Mouse (Mus musculus): Measurements from ENCODE around the gene Agr2. TPM values are rescaled to one million over a fixed set of nuclear protein-coding genes. Genes with fewer than 3 reads are reported as not detected.

The Agr2 gene
- polyA plus RNA-seq (2012; rRNA removed) = 0.24 TPM in 1 of 2 replicates, not detected in the other

DNA sequence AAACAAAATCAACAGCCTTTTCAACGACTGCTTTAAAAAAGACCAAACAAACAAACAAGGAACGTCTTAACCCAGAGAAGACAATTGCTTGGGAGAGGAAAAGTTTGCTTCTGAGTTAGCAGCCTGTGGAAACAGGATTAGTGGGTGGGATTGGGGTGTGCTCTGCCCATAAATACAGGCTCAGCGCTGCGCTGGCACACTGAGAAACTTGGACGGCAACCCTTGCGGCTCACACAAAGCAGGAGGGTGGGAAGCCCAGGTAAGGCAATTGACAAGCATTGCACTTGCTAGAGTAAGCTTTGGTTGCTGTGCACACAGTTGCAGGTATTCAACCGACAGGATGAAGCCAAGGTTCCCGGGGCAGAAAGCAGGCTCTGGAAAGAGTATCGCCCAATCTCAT, at the start of gene Agr2:
Gene Agr2, plus strand, starts transcription at position 197 of the 400 bp plus-strand sequence.
- Histone ChIP-seq H3K4me1 (ENCODE audit: control insufficient read depth, insufficient read depth, low read length) (no peaks in the 10 kb centered on the region), H3K27me3 (ENCODE audit: control insufficient read depth, insufficient read depth, low read length) (no peaks in the 10 kb centered on the region), H3K27ac (ENCODE audit: control insufficient read depth, insufficient read depth, low read depth, low read length) (no peak within 1 kb of the TSS), H3K4me3 (ENCODE audit: control insufficient read depth, low read depth, low read length) (no peak within 1 kb of the TSS), H3K36me3 (ENCODE audit: control insufficient read depth, insufficient read depth, low read length) (no peaks in the 10 kb centered on the region)
- TF ChIP-seq POLR2A (IDR thresholded peaks at IDR 0.05; ENCODE audit: control insufficient read depth, low read depth, low read length) (no peak), CTCF (IDR thresholded peaks at IDR 0.05; ENCODE audit: control insufficient read depth, insufficient read depth, insufficient replicate concordance, low read depth, low read length) (no peak)

DNA sequence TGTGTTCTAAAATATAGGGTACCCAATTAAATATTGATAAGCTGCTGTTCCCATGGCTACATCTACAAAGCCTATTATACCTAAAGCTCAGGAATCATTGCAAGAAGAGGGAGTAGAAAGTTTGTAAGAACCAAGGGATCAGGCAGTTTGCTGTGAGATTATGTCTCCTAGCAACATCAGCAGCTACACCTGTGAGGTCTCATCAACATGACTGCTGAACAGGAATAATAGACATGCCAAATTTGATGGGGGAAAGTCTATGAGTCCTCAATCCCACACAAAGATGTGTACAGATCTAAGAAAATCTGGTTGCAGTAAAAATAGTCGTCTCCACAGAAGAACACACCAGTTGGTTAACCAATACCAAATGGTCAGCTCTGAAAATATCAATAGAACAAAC, 41.0 kb upstream of the Agr2 start:
- no peaks in the 10 kb centered on the region for H3K36me3 ChIP-seq (ENCODE audit: control insufficient read depth, insufficient read depth, low read length)
- H3K27ac ChIP-seq (ENCODE audit: control insufficient read depth, insufficient read depth, low read depth, low read length) = no peak overlapping the region
- no peaks in the 10 kb centered on the region for H3K4me1 ChIP-seq (ENCODE audit: control insufficient read depth, insufficient read depth, low read length)
- no peak overlapping the region for H3K4me3 ChIP-seq (ENCODE audit: control insufficient read depth, low read depth, low read length)
- no peak for TF ChIP-seq CTCF (IDR thresholded peaks at IDR 0.05; ENCODE audit: control insufficient read depth, insufficient read depth, insufficient replicate concordance, low read depth, low read length)
- TF ChIP-seq POLR2A (IDR thresholded peaks at IDR 0.05; ENCODE audit: control insufficient read depth, low read depth, low read length) = no peak
- no peaks in the 10 kb centered on the region for H3K27me3 ChIP-seq (ENCODE audit: control insufficient read depth, insufficient read depth, low read length)

DNA sequence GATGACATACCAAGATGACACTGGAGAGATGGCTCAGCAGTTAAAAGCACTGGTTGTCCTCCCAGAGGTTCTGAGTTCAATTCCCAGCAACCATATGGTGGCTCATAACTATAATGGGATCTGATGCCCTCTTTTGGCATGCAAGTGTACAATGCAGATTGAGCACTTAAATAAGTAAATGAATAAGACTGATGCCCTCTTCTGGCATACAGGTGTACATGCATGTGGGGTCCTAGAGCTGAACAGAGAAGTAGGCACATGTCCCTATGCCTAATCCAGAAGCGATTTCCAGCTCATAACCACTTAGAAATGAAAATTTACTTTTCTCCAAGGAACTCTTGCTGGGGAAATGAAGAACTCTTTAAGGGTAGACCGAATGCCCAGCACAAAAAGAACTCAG, 35.5 kb upstream of the Agr2 start:
- TF ChIP-seq POLR2A (IDR thresholded peaks at IDR 0.05; ENCODE audit: control insufficient read depth, low read depth, low read length) (no peak), CTCF (IDR thresholded peaks at IDR 0.05; ENCODE audit: control insufficient read depth, insufficient read depth, insufficient replicate concordance, low read depth, low read length) (no peak)
- Histone ChIP-seq H3K4me3 (ENCODE audit: control insufficient read depth, low read depth, low read length) (no peak overlapping the region), H3K4me1 (ENCODE audit: control insufficient read depth, insufficient read depth, low read length) (no peaks in the 10 kb centered on the region), H3K27ac (ENCODE audit: control insufficient read depth, insufficient read depth, low read depth, low read length) (no peak overlapping the region), H3K27me3 (ENCODE audit: control insufficient read depth, insufficient read depth, low read length) (no peaks in the 10 kb centered on the region), H3K36me3 (ENCODE audit: control insufficient read depth, insufficient read depth, low read length) (no peaks in the 10 kb centered on the region)

DNA sequence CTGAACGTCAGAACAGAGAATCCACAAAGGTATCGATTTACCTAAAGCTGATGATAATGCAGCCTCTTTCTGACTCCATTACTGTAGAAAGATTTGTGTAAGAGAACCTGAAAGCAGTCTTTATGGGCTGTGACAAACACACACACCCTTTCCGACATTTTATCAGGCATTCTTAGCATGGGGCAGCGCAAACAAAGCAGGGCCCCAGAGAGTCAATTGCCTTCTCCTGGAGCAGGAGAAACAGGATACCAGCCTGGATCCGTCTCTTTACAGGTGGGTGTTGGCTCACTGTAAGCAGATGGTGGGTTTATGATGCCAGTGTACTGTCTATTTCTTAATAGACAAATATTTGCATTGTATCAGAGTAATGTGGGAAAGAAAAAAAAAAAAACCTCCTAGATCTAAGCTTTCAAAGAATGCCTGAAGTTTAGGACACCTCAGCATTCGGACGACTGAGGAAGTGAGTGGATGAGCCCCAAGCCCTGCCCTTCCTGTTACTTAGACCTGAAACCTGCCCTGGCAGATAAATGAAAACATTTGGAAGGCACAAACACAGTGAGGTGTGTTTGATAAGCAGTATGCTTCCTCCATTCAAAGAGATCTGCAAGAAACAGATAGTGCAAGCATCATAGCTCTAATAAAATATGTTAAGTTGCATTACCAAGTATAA, 26.5 kb upstream of the Agr2 start:
- no peaks in the 10 kb centered on the region for H3K36me3 ChIP-seq (ENCODE audit: control insufficient read depth, insufficient read depth, low read length)
- TF ChIP-seq CTCF (IDR thresholded peaks at IDR 0.05; ENCODE audit: control insufficient read depth, insufficient read depth, insufficient replicate concordance, low read depth, low read length) = no peak
- no peak for TF ChIP-seq POLR2A (IDR thresholded peaks at IDR 0.05; ENCODE audit: control insufficient read depth, low read depth, low read length)
- no peaks in the 10 kb centered on the region for H3K27me3 ChIP-seq (ENCODE audit: control insufficient read depth, insufficient read depth, low read length)
- H3K4me3 ChIP-seq (ENCODE audit: control insufficient read depth, low read depth, low read length) = no peak overlapping the region
- no peaks in the 10 kb centered on the region for H3K4me1 ChIP-seq (ENCODE audit: control insufficient read depth, insufficient read depth, low read length)
- H3K27ac ChIP-seq (ENCODE audit: control insufficient read depth, insufficient read depth, low read depth, low read length) = no peak overlapping the region

DNA sequence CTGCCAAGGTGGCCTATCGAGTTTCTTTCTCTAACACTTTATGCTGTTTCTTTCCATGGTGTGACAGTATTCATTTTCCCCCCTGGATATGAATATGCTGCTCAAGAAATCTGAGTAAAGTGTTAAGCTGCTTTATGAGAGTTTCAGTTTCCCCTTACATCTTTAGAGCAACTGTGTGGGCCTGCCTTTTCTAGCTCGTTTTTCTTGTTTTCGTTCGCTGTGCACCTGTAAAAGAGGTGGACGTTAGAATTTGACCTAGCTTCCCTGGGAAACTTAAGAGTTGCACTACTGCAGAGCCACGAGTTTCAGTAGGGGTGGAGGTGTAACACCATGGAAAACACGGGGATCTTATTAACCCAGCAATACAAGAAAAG, 26.0 kb upstream of the Agr2 start:
- Histone ChIP-seq H3K27me3 (ENCODE audit: control insufficient read depth, insufficient read depth, low read length) (no peaks in the 10 kb centered on the region), H3K27ac (ENCODE audit: control insufficient read depth, insufficient read depth, low read depth, low read length) (no peak overlapping the region), H3K36me3 (ENCODE audit: control insufficient read depth, insufficient read depth, low read length) (no peaks in the 10 kb centered on the region), H3K4me3 (ENCODE audit: control insufficient read depth, low read depth, low read length) (no peak overlapping the region), H3K4me1 (ENCODE audit: control insufficient read depth, insufficient read depth, low read length) (no peaks in the 10 kb centered on the region)
- TF ChIP-seq POLR2A (IDR thresholded peaks at IDR 0.05; ENCODE audit: control insufficient read depth, low read depth, low read length) = no peak
- TF ChIP-seq CTCF (IDR thresholded peaks at IDR 0.05; ENCODE audit: control insufficient read depth, insufficient read depth, insufficient replicate concordance, low read depth, low read length) = no peak

DNA sequence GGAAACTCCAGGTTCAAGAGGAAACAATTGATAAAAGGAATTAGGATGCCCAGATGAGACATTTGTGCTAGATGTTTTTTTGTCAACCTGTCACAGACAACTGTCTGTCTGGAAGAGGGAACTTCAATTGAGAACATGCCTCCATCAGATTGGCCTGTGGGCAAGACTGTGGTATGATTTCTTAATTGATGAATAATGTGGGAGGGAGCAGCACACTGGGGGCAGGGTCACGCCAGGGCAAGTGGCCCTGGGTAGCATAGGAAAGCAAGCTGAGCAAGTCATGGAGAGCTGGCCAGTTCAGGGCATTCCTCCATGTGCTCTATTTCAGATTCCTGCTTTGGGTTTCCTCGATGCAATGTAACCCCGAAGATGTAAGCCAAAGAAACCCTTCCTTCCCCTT, 16.8 kb upstream of the Agr2 start:
- no peaks in the 10 kb centered on the region for H3K27me3 ChIP-seq (ENCODE audit: control insufficient read depth, insufficient read depth, low read length)
- no peaks in the 10 kb centered on the region for H3K36me3 ChIP-seq (ENCODE audit: control insufficient read depth, insufficient read depth, low read length)
- no peaks in the 10 kb centered on the region for H3K4me1 ChIP-seq (ENCODE audit: control insufficient read depth, insufficient read depth, low read length)
- H3K4me3 ChIP-seq (ENCODE audit: control insufficient read depth, low read depth, low read length) = no peak overlapping the region
- TF ChIP-seq CTCF (IDR thresholded peaks at IDR 0.05; ENCODE audit: control insufficient read depth, insufficient read depth, insufficient replicate concordance, low read depth, low read length) (no peak), POLR2A (IDR thresholded peaks at IDR 0.05; ENCODE audit: control insufficient read depth, low read depth, low read length) (no peak)
- no peak overlapping the region for H3K27ac ChIP-seq (ENCODE audit: control insufficient read depth, insufficient read depth, low read depth, low read length)

DNA sequence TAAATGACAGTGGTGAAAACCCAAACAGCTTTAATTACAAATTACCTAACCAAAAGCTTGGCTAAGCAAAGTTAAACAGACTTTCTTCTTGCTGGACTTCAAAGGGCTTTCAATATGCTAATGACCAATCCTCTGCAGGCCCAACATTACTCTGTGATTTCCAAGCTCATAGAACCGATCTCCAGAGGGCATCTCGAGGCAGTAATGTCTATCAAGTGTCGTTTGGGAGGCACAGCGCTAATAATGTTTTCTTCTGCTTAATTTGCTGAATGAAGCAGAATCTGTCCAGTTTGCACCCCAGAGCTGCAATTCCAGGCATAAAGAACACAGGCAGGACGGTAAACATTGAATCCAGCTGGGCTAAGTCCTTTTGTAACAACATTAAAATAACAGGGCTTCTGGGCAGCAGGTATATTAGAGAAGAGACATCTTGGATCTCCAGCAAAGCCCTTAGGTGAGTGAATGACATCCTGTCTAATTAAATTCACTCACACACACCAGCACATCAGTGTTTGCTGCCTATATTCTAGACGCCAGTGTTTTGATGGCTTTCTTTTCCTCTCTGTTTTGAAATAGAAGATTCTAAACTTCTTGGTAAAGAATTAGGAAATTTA, 15.0 kb upstream of the Agr2 start:
- H3K4me1 ChIP-seq (ENCODE audit: control insufficient read depth, insufficient read depth, low read length) = peaks cover 3% of the 10 kb centered on the region
- H3K27me3 ChIP-seq (ENCODE audit: control insufficient read depth, insufficient read depth, low read length) = no peaks in the 10 kb centered on the region
- H3K36me3 ChIP-seq (ENCODE audit: control insufficient read depth, insufficient read depth, low read length) = no peaks in the 10 kb centered on the region
- H3K27ac ChIP-seq (ENCODE audit: control insufficient read depth, insufficient read depth, low read depth, low read length) = no peak overlapping the region
- TF ChIP-seq POLR2A (IDR thresholded peaks at IDR 0.05; ENCODE audit: control insufficient read depth, low read depth, low read length) = no peak
- no peak for TF ChIP-seq CTCF (IDR thresholded peaks at IDR 0.05; ENCODE audit: control insufficient read depth, insufficient read depth, insufficient replicate concordance, low read depth, low read length)
- no peak overlapping the region for H3K4me3 ChIP-seq (ENCODE audit: control insufficient read depth, low read depth, low read length)
